Mouse (Mus musculus): ENCODE results near the gene Map2k5. TPM values are rescaled to one million over a fixed set of nuclear protein-coding genes. Genes with fewer than 3 reads are reported as not detected.

Map2k5 gene
- polyA plus RNA-seq, 1 experiment from 2014 or later: 30.7 TPM

DNA sequence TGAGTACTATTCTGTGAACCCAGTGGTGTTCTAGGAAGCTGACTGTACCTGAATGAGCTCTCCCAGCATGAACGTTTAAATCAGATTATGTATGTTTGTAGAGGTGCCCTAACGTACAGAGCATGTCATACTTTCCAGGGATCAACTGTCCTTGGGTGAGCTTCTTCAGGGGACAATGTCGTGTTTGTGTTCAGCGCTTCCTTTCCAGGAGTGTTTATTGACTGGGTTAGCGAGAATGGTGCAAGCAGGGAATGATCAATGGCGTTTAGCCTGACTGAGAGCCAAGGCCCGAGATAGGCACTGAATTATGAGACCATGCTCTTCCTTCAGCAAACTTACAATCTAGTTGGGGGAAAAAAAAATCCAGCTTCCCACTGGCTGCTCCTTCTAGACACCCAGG lies 193.8 kb downstream of the Map2k5 start:
- 0 out of 2 replicates have a peak, but pooled peaks cover 2% of the 10 kb centered on the region for H3K36me3 ChIP-seq (ENCODE audit: control insufficient read depth, insufficient read depth, low read length)
- WGBS (ENCODE audit: insufficient replicate concordance): 70% methylated on average over 7 of the region's 7 CpGs
- H3K4me3 ChIP-seq (ENCODE audit: low read depth, low read length): no peak overlapping the region
- H3K27me3 ChIP-seq (ENCODE audit: control insufficient read depth, insufficient read depth, low read length): peaks cover 27% of the 10 kb centered on the region
- no peak overlapping the region for H3K9ac ChIP-seq (ENCODE audit: low read depth, low read length)
- H3K4me1 ChIP-seq (ENCODE audit: control insufficient read depth, insufficient read depth, low read length): peaks cover 12% of the 10 kb centered on the region
- no peak overlapping the region for H3K4me2 ChIP-seq
- no peak overlapping the region for H3K27ac ChIP-seq (ENCODE audit: low read depth, low read length)
- no peak for ATAC-seq (replicated peaks; ENCODE audit: insufficient number of reproducible peaks, low FRiP score, low TSS enrichment)
- H3K9me3 ChIP-seq (replicated peaks; ENCODE audit: control insufficient read depth, low read length): no peaks in the 10 kb centered on the region

DNA sequence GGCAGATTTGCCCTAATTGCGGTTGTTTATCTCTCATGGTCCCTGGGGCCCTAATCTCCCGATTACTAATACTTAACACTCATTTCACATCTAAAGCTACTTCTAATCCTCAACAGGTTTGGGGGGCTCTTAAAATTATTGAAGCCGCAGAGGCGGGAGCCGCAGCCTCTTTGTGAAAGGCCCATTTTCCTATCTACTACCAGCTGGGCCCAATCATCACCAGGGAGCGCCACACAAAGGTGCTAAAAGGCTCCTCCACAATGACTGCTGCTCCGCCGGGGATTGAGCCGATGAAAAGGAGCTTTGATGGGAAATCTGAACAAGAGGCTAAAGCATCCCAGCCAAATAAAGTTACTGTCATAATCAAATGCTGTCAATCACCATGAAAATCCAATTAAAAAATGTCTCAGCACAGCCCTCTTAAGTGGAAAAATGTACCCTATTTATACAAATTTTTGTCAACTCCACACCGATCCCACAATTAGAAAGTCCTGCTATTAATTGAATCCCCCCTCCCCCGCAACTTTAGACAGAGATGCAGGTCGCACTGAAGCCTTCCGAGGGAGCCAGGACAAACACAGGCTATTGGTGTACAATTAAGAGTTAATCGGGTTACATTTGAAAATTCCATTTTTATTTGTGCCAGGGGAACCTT lies 195.3 kb downstream of the Map2k5 start:
- no peak for ATAC-seq (replicated peaks; ENCODE audit: insufficient number of reproducible peaks, low FRiP score, low TSS enrichment)
- Histone ChIP-seq H3K4me2 (peak overlapping the region; percentile 32; the same call in 1 of the 2 replicates), H3K9ac (ENCODE audit: low read depth, low read length) (no peak overlapping the region), H3K36me3 (ENCODE audit: control insufficient read depth, insufficient read depth, low read length) (0 out of 2 replicates have a peak, but pooled peaks cover 2% of the 10 kb centered on the region), H3K4me3 (ENCODE audit: low read depth, low read length) (no peak overlapping the region), H3K9me3 (replicated peaks; ENCODE audit: control insufficient read depth, low read length) (no peaks in the 10 kb centered on the region), H3K27me3 (ENCODE audit: control insufficient read depth, insufficient read depth, low read length) (peaks cover 27% of the 10 kb centered on the region), H3K4me1 (ENCODE audit: control insufficient read depth, insufficient read depth, low read length) (no peaks in the 10 kb centered on the region; the same call in 1 of the 2 replicates), H3K27ac (ENCODE audit: low read depth, low read length) (no peak overlapping the region)
- 26% methylated on average over 14 of the region's 14 CpGs for WGBS (ENCODE audit: insufficient replicate concordance)

- no peak overlapping the region for H3K4me2 ChIP-seq
- no peak overlapping the region for H3K27ac ChIP-seq (ENCODE audit: low read depth, low read length)
- no peaks in the 10 kb centered on the region; the same call in 1 of the 2 replicates for H3K4me1 ChIP-seq (ENCODE audit: control insufficient read depth, insufficient read depth, low read length)
- no peak for ATAC-seq (replicated peaks; ENCODE audit: insufficient number of reproducible peaks, low FRiP score, low TSS enrichment)
- H3K27me3 ChIP-seq (ENCODE audit: control insufficient read depth, insufficient read depth, low read length): peaks cover 27% of the 10 kb centered on the region
- H3K9me3 ChIP-seq (replicated peaks; ENCODE audit: control insufficient read depth, low read length): no peaks in the 10 kb centered on the region
- 0 out of 2 replicates have a peak, but pooled peaks cover 2% of the 10 kb centered on the region for H3K36me3 ChIP-seq (ENCODE audit: control insufficient read depth, insufficient read depth, low read length)
- no peak overlapping the region for H3K4me3 ChIP-seq (ENCODE audit: low read depth, low read length)
- 51% methylated on average over 11 of the region's 11 CpGs for WGBS (ENCODE audit: insufficient replicate concordance)
- no peak overlapping the region for H3K9ac ChIP-seq (ENCODE audit: low read depth, low read length)
Observed at GRCm38 (mm10) chr9:63181337-63182178, 196.1 kb downstream of the Map2k5 start.

DNA sequence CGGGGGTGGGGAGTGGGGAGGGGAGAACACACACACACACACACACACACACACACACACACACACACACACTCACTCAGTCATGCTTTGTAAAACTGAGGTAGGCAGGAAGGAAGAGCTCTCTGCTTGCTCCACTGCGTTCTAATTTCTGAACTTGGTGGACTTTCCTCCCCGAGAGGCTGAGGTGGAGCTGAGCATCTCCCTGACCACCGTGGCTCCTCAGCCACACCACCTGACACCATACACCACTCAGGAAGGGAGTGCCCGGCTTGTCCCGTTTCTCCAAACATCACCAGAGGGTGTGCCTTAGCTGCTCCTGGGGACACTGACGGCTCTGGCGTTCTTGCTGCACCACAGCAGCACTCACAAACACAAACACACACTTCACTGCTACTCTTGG lies 199.4 kb downstream of the Map2k5 start:
- H3K27me3 ChIP-seq (ENCODE audit: control insufficient read depth, insufficient read depth, low read length): peaks cover 13% of the 10 kb centered on the region
- no peak for ATAC-seq (replicated peaks; ENCODE audit: insufficient number of reproducible peaks, low FRiP score, low TSS enrichment)
- H3K27ac ChIP-seq (ENCODE audit: low read depth, low read length): no peak overlapping the region
- no peak overlapping the region for H3K4me3 ChIP-seq (ENCODE audit: low read depth, low read length)
- H3K4me2 ChIP-seq: no peak overlapping the region
- 77% methylated on average over 8 of the region's 8 CpGs for WGBS (ENCODE audit: insufficient replicate concordance)
- no peak overlapping the region for H3K9ac ChIP-seq (ENCODE audit: low read depth, low read length)
- no peaks in the 10 kb centered on the region; the same call in 1 of the 2 replicates for H3K4me1 ChIP-seq (ENCODE audit: control insufficient read depth, insufficient read depth, low read length)
- H3K9me3 ChIP-seq (replicated peaks; ENCODE audit: control insufficient read depth, low read length): no peaks in the 10 kb centered on the region
- 0 out of 2 replicates have a peak, but pooled peaks cover 2% of the 10 kb centered on the region for H3K36me3 ChIP-seq (ENCODE audit: control insufficient read depth, insufficient read depth, low read length)

DNA sequence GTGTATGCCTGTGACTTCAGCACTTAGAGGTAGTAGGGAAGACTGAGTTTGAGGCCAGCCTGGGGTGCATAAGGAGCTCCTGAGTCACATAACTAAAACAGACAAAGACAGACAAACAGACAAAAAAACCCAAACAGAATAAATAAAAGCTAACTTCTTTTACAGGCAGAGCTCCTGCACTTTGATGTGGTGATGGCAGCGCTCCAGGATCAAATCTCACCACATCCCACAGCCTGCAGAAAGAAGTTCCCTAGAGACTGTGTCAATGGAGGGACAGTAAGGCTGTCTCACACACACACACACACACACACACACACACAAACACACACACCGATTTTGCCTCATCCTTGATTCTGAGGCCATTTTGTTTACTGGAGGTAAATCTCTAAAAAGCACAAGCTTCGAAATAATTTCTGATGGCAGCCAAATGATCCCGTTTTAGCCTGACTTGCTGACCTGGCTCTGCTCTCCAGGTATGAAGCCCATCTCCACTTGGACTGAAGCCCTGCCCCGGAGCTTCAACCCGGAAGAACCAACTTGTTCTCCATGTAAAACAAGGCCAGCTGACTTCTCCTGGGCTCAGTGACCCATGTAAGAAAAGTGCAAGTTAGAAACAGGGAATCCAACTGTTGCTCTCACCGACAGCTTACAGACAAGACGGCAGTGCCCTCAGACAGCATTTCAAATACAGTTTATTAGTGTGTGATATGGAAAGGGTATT lies 203.5 kb downstream of the Map2k5 start:
- Histone ChIP-seq H3K4me3 (ENCODE audit: low read depth, low read length) (no peak overlapping the region), H3K36me3 (ENCODE audit: control insufficient read depth, insufficient read depth, low read length) (0 out of 2 replicates have a peak, but pooled peaks cover 3% of the 10 kb centered on the region), H3K4me1 (ENCODE audit: control insufficient read depth, insufficient read depth, low read length) (no peaks in the 10 kb centered on the region), H3K9ac (ENCODE audit: low read depth, low read length) (no peak overlapping the region), H3K4me2 (no peak overlapping the region), H3K9me3 (replicated peaks; ENCODE audit: control insufficient read depth, low read length) (no peaks in the 10 kb centered on the region), H3K27me3 (ENCODE audit: control insufficient read depth, insufficient read depth, low read length) (peaks cover 1% of the 10 kb centered on the region; the same call in 1 of the 2 replicates), H3K27ac (ENCODE audit: low read depth, low read length) (no peak overlapping the region)
- 87% methylated on average over 8 of the region's 8 CpGs for WGBS (ENCODE audit: insufficient replicate concordance)
- no peak for ATAC-seq (replicated peaks; ENCODE audit: insufficient number of reproducible peaks, low FRiP score, low TSS enrichment)

DNA sequence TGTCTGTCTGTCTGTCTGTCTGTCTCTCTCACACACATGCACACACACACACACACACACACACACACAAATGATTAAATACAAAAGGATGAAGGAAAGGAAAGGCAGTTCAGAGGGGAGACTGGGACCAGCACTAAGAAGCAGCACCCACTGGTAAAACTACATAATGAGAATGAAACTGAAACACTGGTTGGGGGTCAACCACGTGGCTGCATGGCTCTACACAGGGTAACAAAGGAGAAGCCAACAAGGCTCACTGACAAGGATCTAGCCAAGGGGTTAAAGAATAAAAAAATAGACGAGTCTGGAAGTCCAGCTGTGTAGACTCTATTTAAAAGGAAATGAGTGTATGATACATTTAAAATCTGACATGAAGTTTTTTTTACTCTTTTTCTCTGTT lies 205.8 kb downstream of the Map2k5 start:
- ATAC-seq (replicated peaks; ENCODE audit: insufficient number of reproducible peaks, low FRiP score, low TSS enrichment): no peak
- H3K36me3 ChIP-seq (ENCODE audit: control insufficient read depth, insufficient read depth, low read length): 0 out of 2 replicates have a peak, but pooled peaks cover 3% of the 10 kb centered on the region
- no peak overlapping the region for H3K9ac ChIP-seq (ENCODE audit: low read depth, low read length)
- H3K4me1 ChIP-seq (ENCODE audit: control insufficient read depth, insufficient read depth, low read length): no peaks in the 10 kb centered on the region
- WGBS (ENCODE audit: insufficient replicate concordance): 52% methylated on average over 2 of the region's 2 CpGs
- no peaks in the 10 kb centered on the region for H3K27me3 ChIP-seq (ENCODE audit: control insufficient read depth, insufficient read depth, low read length)
- no peaks in the 10 kb centered on the region for H3K9me3 ChIP-seq (replicated peaks; ENCODE audit: control insufficient read depth, low read length)
- no peak overlapping the region for H3K4me2 ChIP-seq
- no peak overlapping the region for H3K4me3 ChIP-seq (ENCODE audit: low read depth, low read length)
- no peak overlapping the region for H3K27ac ChIP-seq (ENCODE audit: low read depth, low read length)

GRCm38 (mm10) chr9:63169127-63169526 lies 208.6 kb downstream of the Map2k5 start:
- H3K27me3 ChIP-seq (ENCODE audit: control insufficient read depth, insufficient read depth, low read length): no peaks in the 10 kb centered on the region
- 79% methylated on average over 1 of the region's 1 CpGs for WGBS (ENCODE audit: insufficient replicate concordance)
- peaks cover 10% of the 10 kb centered on the region for H3K4me1 ChIP-seq (ENCODE audit: control insufficient read depth, insufficient read depth, low read length)
- no peak overlapping the region for H3K9ac ChIP-seq (ENCODE audit: low read depth, low read length)
- no peak overlapping the region for H3K4me2 ChIP-seq
- H3K9me3 ChIP-seq (replicated peaks; ENCODE audit: control insufficient read depth, low read length): no peaks in the 10 kb centered on the region
- ATAC-seq (replicated peaks; ENCODE audit: insufficient number of reproducible peaks, low FRiP score, low TSS enrichment): no peak
- no peak overlapping the region for H3K4me3 ChIP-seq (ENCODE audit: low read depth, low read length)
- H3K36me3 ChIP-seq (ENCODE audit: control insufficient read depth, insufficient read depth, low read length): 0 out of 2 replicates have a peak, but pooled peaks cover 3% of the 10 kb centered on the region
- no peak overlapping the region for H3K27ac ChIP-seq (ENCODE audit: low read depth, low read length)

DNA sequence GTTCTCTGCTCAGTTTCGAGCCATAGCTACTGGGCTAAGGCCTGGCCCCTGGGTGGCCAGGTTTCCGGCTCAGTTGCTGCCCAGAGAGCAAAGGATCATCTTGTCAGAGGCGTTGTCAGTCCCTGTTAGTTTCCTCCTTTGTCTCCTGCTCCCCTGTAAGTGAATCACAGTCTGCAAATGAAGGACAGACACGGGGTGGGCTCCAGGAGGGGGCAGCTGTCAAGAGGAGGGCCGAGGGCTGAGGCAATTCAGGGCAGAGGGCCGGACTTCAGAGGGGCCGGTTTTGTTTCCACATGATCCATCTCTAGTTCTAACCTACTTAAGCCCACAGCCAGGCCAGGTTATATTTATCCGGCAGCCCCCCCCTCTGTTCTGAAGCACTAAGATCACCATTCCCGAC lies 212.6 kb downstream of the Map2k5 start:
- Histone ChIP-seq H3K27ac (ENCODE audit: low read depth, low read length) (no peak overlapping the region), H3K9ac (ENCODE audit: low read depth, low read length) (no peak overlapping the region), H3K4me3 (ENCODE audit: low read depth, low read length) (no peak overlapping the region), H3K9me3 (replicated peaks; ENCODE audit: control insufficient read depth, low read length) (no peaks in the 10 kb centered on the region), H3K27me3 (ENCODE audit: control insufficient read depth, insufficient read depth, low read length) (peaks cover 7% of the 10 kb centered on the region), H3K4me2 (no peak overlapping the region), H3K4me1 (ENCODE audit: control insufficient read depth, insufficient read depth, low read length) (peaks cover 10% of the 10 kb centered on the region), H3K36me3 (ENCODE audit: control insufficient read depth, insufficient read depth, low read length) (peaks cover 5% of the 10 kb centered on the region; the same call in 1 of the 2 replicates)
- ATAC-seq (replicated peaks; ENCODE audit: insufficient number of reproducible peaks, low FRiP score, low TSS enrichment): no peak
- 20% methylated on average over 9 of the region's 9 CpGs for WGBS (ENCODE audit: insufficient replicate concordance)
